Mouse (Mus musculus): ENCODE data around the gene Immp2l. TPM values are rescaled to one million over a fixed set of nuclear protein-coding genes. Genes with fewer than 3 reads are reported as not detected.
A peak's percentile ranks its signal among the peaks of the same experiment; 100 is the strongest.

Immp2l gene
- polyA plus RNA-seq, 1 experiment from 2014 or later = 7.4 TPM

DNA sequence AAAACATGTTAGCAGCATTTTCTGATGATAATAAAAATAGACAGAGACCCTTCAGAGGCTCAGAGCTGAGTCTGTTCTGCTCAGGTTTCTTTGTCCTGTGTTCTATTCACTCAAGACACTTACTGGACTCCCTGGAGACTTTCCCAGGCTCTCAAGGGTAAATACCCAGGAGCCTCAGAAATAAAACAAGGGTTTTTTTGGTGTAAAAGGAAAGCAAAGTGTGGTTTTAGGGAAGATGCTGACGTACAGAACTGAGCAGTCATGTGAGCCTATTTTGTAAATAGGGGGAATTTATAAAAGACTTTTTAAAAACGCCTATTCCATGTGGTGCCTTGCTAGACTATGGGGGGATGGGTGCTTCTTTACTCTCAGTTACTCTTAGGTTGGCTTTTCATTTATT, 502.8 kb downstream of the Immp2l start:
- DNase-seq (ENCODE audit: low spot score) (no peak), ATAC-seq (ENCODE audit: low FRiP score) (no peak)
- no peaks in the 10 kb centered on the region for H3K36me3 ChIP-seq (replicated peaks; ENCODE audit: control insufficient read depth, insufficient read depth)
- H3K27me3 ChIP-seq (ENCODE audit: control insufficient read depth, insufficient read depth, low read length) = no peaks in the 10 kb centered on the region
- no peaks in the 10 kb centered on the region for H3K9me3 ChIP-seq (ENCODE audit: control insufficient read depth, low read length)
- H3K27ac ChIP-seq = no peak overlapping the region
- no peak overlapping the region for H3K4me2 ChIP-seq (replicated peaks)
- WGBS = 33% methylated on average over 2 of the region's 2 CpGs
- H3K4me1 ChIP-seq (replicated peaks; ENCODE audit: control insufficient read depth, insufficient read depth, low read length) = no peaks in the 10 kb centered on the region
- no peak overlapping the region for H3K9ac ChIP-seq
- H3K4me3 ChIP-seq (replicated peaks; ENCODE audit: low read length) = no peak overlapping the region

- 84% methylated on average over 4 of the region's 4 CpGs for WGBS
- Histone ChIP-seq H3K4me2 (replicated peaks) (no peak overlapping the region), H3K27me3 (ENCODE audit: control insufficient read depth, insufficient read depth, low read length) (no peaks in the 10 kb centered on the region), H3K4me1 (replicated peaks; ENCODE audit: control insufficient read depth, insufficient read depth, low read length) (no peaks in the 10 kb centered on the region), H3K36me3 (replicated peaks; ENCODE audit: control insufficient read depth, insufficient read depth) (no peaks in the 10 kb centered on the region), H3K9me3 (ENCODE audit: control insufficient read depth, low read length) (no peaks in the 10 kb centered on the region), H3K27ac (no peak overlapping the region), H3K9ac (no peak overlapping the region), H3K4me3 (replicated peaks; ENCODE audit: low read length) (no peak overlapping the region)
- ATAC-seq (ENCODE audit: low FRiP score) (no peak), DNase-seq (ENCODE audit: low spot score) (no peak)
Observed at GRCm38 (mm10) chr12:41528410-41528809, 504.5 kb downstream of the Immp2l start.

DNA sequence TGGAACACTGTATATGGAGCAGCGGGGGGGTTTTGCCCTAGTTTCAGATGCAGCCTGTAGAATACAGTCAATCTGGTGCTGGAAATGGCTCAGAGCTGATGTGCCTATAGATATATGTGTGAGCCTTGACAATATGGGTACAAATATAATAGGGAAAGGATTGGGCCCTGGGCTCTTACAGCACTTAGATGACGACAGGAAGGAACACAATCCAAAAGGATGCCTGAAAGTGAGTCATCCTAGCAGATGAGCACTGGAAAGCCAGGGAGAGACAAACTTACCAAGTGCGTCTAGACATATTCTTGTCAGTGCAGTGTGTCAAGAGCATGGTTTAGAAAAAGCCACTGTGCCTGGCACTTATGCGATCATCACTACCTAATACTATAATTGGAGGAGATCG, 516.1 kb downstream of the Immp2l start:
- no peaks in the 10 kb centered on the region for H3K4me1 ChIP-seq (replicated peaks; ENCODE audit: control insufficient read depth, insufficient read depth, low read length)
- 89% methylated on average over 5 of the region's 5 CpGs for WGBS
- no peak for ATAC-seq (ENCODE audit: low FRiP score)

DNA sequence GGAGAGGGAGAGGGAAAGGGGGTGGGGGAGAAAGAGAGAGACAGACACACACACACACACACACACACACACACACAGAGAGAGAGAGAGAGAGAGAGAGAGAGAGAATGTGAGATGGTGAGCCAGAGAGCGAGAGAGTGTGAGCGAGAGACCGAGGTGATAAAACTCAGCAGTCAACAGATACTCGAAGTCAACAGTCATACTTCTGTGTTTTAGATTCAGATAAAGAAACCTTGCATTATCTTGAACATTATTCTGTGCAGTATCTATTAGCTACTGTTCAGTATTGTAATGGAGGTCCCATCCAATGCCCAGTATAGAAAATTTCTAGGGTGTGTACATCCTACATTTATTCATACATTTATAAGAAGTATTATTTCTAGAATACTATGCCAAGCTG, 527.7 kb downstream of the Immp2l start:
- no peak overlapping the region for H3K4me3 ChIP-seq (replicated peaks; ENCODE audit: low read length)
- H3K27me3 ChIP-seq (ENCODE audit: control insufficient read depth, insufficient read depth, low read length) = no peaks in the 10 kb centered on the region
- H3K9ac ChIP-seq = no peak overlapping the region
- no peaks in the 10 kb centered on the region for H3K36me3 ChIP-seq (replicated peaks; ENCODE audit: control insufficient read depth, insufficient read depth)
- no peaks in the 10 kb centered on the region for H3K4me1 ChIP-seq (replicated peaks; ENCODE audit: control insufficient read depth, insufficient read depth, low read length)
- DNase-seq (ENCODE audit: low spot score) = no peak
- ATAC-seq (ENCODE audit: low FRiP score) = no peak
- 94% methylated on average over 4 of the region's 4 CpGs for WGBS
- no peak overlapping the region for H3K4me2 ChIP-seq (replicated peaks)
- no peaks in the 10 kb centered on the region for H3K9me3 ChIP-seq (ENCODE audit: control insufficient read depth, low read length)
- H3K27ac ChIP-seq = no peak overlapping the region

More for the DNA sequence above, 516.1 kb downstream of the Immp2l start:
- Histone ChIP-seq H3K27me3 (ENCODE audit: control insufficient read depth, insufficient read depth, low read length) (no peaks in the 10 kb centered on the region), H3K9ac (no peak overlapping the region), H3K4me2 (replicated peaks) (no peak overlapping the region), H3K4me3 (replicated peaks; ENCODE audit: low read length) (no peak overlapping the region), H3K9me3 (ENCODE audit: control insufficient read depth, low read length) (no peaks in the 10 kb centered on the region), H3K27ac (no peak overlapping the region), H3K36me3 (replicated peaks; ENCODE audit: control insufficient read depth, insufficient read depth) (no peaks in the 10 kb centered on the region)
- DNase-seq (ENCODE audit: low spot score) = no peak

DNA sequence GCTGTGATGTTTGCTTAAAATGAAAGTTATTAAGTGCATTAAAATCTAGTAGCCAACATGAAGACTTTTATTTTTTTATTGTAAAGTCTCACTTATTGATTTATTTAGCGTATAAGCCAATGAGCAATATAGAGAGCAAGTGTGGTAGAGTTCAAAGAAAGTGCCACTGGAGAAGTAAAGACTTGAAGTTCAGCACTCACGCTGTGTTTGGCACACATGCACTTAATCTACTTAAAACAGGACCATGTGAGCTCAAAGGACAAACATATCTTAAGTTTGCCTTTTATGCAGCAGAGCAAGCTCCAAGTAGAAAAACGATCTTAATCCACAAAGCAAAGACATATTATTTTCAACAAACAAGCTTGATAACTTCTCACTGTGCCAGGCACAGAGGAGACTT, 533.9 kb downstream of the Immp2l start:
- H3K9ac ChIP-seq = no peak overlapping the region
- no peak overlapping the region for H3K4me2 ChIP-seq (replicated peaks)
- no peaks in the 10 kb centered on the region for H3K9me3 ChIP-seq (ENCODE audit: control insufficient read depth, low read length)
- ATAC-seq (ENCODE audit: low FRiP score) = no peak
- 0 out of 2 replicates have a peak, but pooled peaks cover 5% of the 10 kb centered on the region for H3K4me1 ChIP-seq (replicated peaks; ENCODE audit: control insufficient read depth, insufficient read depth, low read length)
- H3K27ac ChIP-seq = no peak overlapping the region
- H3K4me3 ChIP-seq (replicated peaks; ENCODE audit: low read length) = no peak overlapping the region
- no peaks in the 10 kb centered on the region for H3K27me3 ChIP-seq (ENCODE audit: control insufficient read depth, insufficient read depth, low read length)
- DNase-seq (ENCODE audit: low spot score) = no peak
- no peaks in the 10 kb centered on the region for H3K36me3 ChIP-seq (replicated peaks; ENCODE audit: control insufficient read depth, insufficient read depth)
- WGBS = 73% methylated on average over 3 of the region's 3 CpGs

- Histone ChIP-seq H3K27me3 (ENCODE audit: control insufficient read depth, insufficient read depth, low read length) (no peaks in the 10 kb centered on the region), H3K9ac (no peak overlapping the region), H3K4me3 (replicated peaks; ENCODE audit: low read length) (no peak overlapping the region), H3K9me3 (ENCODE audit: control insufficient read depth, low read length) (no peaks in the 10 kb centered on the region), H3K4me2 (replicated peaks) (no peak overlapping the region), H3K27ac (no peak overlapping the region), H3K4me1 (replicated peaks; ENCODE audit: control insufficient read depth, insufficient read depth, low read length) (0 out of 2 replicates have a peak, but pooled peaks cover 5% of the 10 kb centered on the region), H3K36me3 (replicated peaks; ENCODE audit: control insufficient read depth, insufficient read depth) (no peaks in the 10 kb centered on the region)
- WGBS = 20% methylated on average over 5 of the region's 5 CpGs
- peak; percentile 37; the same call in 1 of the 2 replicates for ATAC-seq (ENCODE audit: low FRiP score)
- peak; percentile 33 for DNase-seq (ENCODE audit: low spot score)
Observed at GRCm38 (mm10) chr12:41558956-41559735, 535.3 kb downstream of the Immp2l start.

- Histone ChIP-seq H3K9ac (peak overlapping the region; percentile 12; the same call in 1 of the 2 replicates), H3K4me1 (replicated peaks; ENCODE audit: control insufficient read depth, insufficient read depth, low read length) (peaks cover 8% of the 10 kb centered on the region; the same call in 1 of the 2 replicates), H3K36me3 (replicated peaks; ENCODE audit: control insufficient read depth, insufficient read depth) (no peaks in the 10 kb centered on the region), H3K27ac (peak overlapping the region; percentile 20; the same call in 1 of the 2 replicates), H3K27me3 (ENCODE audit: control insufficient read depth, insufficient read depth, low read length) (no peaks in the 10 kb centered on the region), H3K9me3 (ENCODE audit: control insufficient read depth, low read length) (no peaks in the 10 kb centered on the region), H3K4me2 (replicated peaks) (peak overlapping the region; percentile 45), H3K4me3 (replicated peaks; ENCODE audit: low read length) (no peak overlapping the region; the same call in 1 of the 2 replicates)
- DNase-seq (ENCODE audit: low spot score) (no peak), ATAC-seq (ENCODE audit: low FRiP score) (peak; percentile 79)
- 12% methylated on average over 18 of the region's 18 CpGs for WGBS
Observed at GRCm38 (mm10) chr12:41565540-41566432, 541.9 kb downstream of the Immp2l start.

DNA sequence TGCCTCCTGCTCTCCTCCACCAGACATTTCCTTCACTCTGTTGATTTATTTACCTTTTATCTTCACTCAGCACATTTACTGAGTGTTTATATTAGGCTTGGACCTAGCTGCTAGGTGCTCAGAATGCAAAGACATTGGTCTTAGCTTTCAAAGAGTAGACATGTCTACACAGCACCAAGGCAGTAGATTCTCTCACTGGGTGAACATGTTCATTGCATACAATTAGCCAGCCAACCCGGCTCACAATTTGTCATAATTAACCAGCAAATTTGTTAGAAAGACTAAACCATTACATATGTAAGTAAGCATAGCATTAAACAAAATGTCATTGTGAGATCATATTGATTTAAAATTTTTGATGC, 542.5 kb downstream of the Immp2l start:
- no peaks in the 10 kb centered on the region for H3K9me3 ChIP-seq (ENCODE audit: control insufficient read depth, low read length)
- H3K9ac ChIP-seq = peak overlapping the region; percentile 12; the same call in 1 of the 2 replicates
- ATAC-seq (ENCODE audit: low FRiP score) (no peak; the same call in 1 of the 2 replicates), DNase-seq (ENCODE audit: low spot score) (no peak)
- peaks cover 8% of the 10 kb centered on the region; the same call in 1 of the 2 replicates for H3K4me1 ChIP-seq (replicated peaks; ENCODE audit: control insufficient read depth, insufficient read depth, low read length)
- no peaks in the 10 kb centered on the region for H3K36me3 ChIP-seq (replicated peaks; ENCODE audit: control insufficient read depth, insufficient read depth)
- WGBS = 43% methylated on average over 1 of the region's 1 CpGs
- peak overlapping the region; percentile 45 for H3K4me2 ChIP-seq (replicated peaks)
- H3K4me3 ChIP-seq (replicated peaks; ENCODE audit: low read length) = no peak overlapping the region
- no peak overlapping the region for H3K27ac ChIP-seq
- no peaks in the 10 kb centered on the region for H3K27me3 ChIP-seq (ENCODE audit: control insufficient read depth, insufficient read depth, low read length)

DNA sequence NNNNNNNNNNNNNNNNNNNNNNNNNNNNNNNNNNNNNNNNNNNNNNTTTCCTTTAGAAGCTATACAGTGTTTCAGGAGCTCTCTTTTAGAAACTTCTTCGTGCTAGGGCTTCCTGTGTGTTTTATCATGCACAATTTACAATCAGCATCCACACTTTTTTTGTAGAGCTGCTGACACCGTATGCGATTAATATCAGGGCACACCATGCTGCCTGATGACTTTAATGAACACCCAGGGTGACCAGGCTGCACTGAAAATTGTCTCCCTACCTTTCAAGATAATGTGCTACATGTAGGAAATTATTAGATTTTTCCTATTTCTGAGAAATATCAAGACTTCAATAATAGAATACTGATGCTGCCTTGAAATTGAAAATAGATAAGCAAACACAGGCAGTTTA, 549.9 kb downstream of the Immp2l start:
- Histone ChIP-seq H3K4me3 (replicated peaks; ENCODE audit: low read length) (no peak overlapping the region), H3K9me3 (ENCODE audit: control insufficient read depth, low read length) (no peaks in the 10 kb centered on the region), H3K27me3 (ENCODE audit: control insufficient read depth, insufficient read depth, low read length) (no peaks in the 10 kb centered on the region), H3K4me2 (replicated peaks) (no peak overlapping the region), H3K27ac (no peak overlapping the region), H3K36me3 (replicated peaks; ENCODE audit: control insufficient read depth, insufficient read depth) (no peaks in the 10 kb centered on the region), H3K9ac (no peak overlapping the region), H3K4me1 (replicated peaks; ENCODE audit: control insufficient read depth, insufficient read depth, low read length) (no peaks in the 10 kb centered on the region)
- 46% methylated on average over 3 of the region's 3 CpGs for WGBS
- no peak for ATAC-seq (ENCODE audit: low FRiP score)
- DNase-seq (ENCODE audit: low spot score) = no peak

Data from hindbrain, embryonic 14.5 days (tissue).